Mouse (Mus musculus) hindbrain, embryonic 14.5 days (tissue): ENCODE results near the gene Gtf3c1. TPM values are rescaled to one million over a fixed set of nuclear protein-coding genes. Genes with fewer than 3 reads are reported as not detected.
"Not testable (repeated sequence)": the region's sequence is repeated elsewhere in the genome, so short reads cannot be mapped to it uniquely, and the experiment has no call there.

ENCODE experiments used
- ATAC-seq: fragments of 200-750 bp; cut with Nextera tagmentation; 2 replicates; pipeline ENCODE4 v1.8.0; 2017; ENCODE audit warnings: moderate number of reproducible peaks, mild to moderate bottlenecking, moderate TSS enrichment, moderate library complexity; ENCODE audit not compliant: low FRiP score
- DNase-seq: peaks from one replicate; pipeline ENCODE4 v3.0.0-alpha.2; 2015; ENCODE audit warnings: low spot score
- H3K27ac ChIP-seq: fragments of 300-500 bp; sonication (generic); 2 replicates; pipeline ENCODE4 v1.5.1; 2014; ENCODE audit warnings: mild to moderate bottlenecking, moderate library complexity
- H3K27me3 ChIP-seq: fragments of 300-500 bp; sonication (generic); 2 replicates; pipeline ENCODE4 v1.6.1; 2014; ENCODE audit warnings: mild to moderate bottlenecking, low read length, mixed read lengths; ENCODE audit not compliant: control insufficient read depth, insufficient read depth
- H3K36me3 ChIP-seq: fragments of 300-500 bp; sonication (generic); replicated peaks from 2 replicates; pipeline ENCODE4 v1.6.1; 2014; ENCODE audit not compliant: control insufficient read depth, insufficient read depth
- H3K4me1 ChIP-seq: fragments of 300-500 bp; sonication (generic); replicated peaks from 2 replicates; pipeline ENCODE4 v1.6.1; 2014; ENCODE audit warnings: antibody characterized with exemption, low read length, mixed read lengths; ENCODE audit not compliant: control insufficient read depth, insufficient read depth
- H3K4me2 ChIP-seq: fragments of 300-500 bp; sonication (generic); replicated peaks from 2 replicates; pipeline ENCODE4 v1.6.1; 2014; ENCODE audit warnings: mild to moderate bottlenecking, moderate library complexity
- H3K4me3 ChIP-seq: fragments of 300-500 bp; sonication (generic); replicated peaks from 2 replicates; pipeline ENCODE4 v1.5.1; 2014; ENCODE audit warnings: mild to moderate bottlenecking, low read length
- H3K9ac ChIP-seq: fragments of 300-500 bp; sonication (generic); 2 replicates; pipeline ENCODE4 v1.6.1; 2014
- H3K9me3 ChIP-seq: fragments of 300-500 bp; sonication (generic); 2 replicates; pipeline ENCODE4 v1.6.1; 2016; ENCODE audit warnings: low read length; ENCODE audit not compliant: control insufficient read depth
- WGBS: fragments of 180-500 bp; shearing (Covaris S2); extraction: QIAGEN DNeasy Blood & Tissue Kit; methylation state at CpG from one replicate; pipeline ENCODE4 v1.1.7; 2014; 5-methylcytosine and 5-hydroxymethylcytosine counted together
- polyA plus RNA-seq: library from polyadenylated mRNA; unstranded; fragments of >200 nt; fragmentation: Nextera tagmentation; extraction: Ambion mirVana; gene quantifications from 2 replicates; pipeline ENCODE4 v1.2.1, GENCODE M21; 2014

Gene Gtf3c1
- polyA plus RNA-seq, 1 experiment from 2014 or later, result 33.7 TPM

DNA sequence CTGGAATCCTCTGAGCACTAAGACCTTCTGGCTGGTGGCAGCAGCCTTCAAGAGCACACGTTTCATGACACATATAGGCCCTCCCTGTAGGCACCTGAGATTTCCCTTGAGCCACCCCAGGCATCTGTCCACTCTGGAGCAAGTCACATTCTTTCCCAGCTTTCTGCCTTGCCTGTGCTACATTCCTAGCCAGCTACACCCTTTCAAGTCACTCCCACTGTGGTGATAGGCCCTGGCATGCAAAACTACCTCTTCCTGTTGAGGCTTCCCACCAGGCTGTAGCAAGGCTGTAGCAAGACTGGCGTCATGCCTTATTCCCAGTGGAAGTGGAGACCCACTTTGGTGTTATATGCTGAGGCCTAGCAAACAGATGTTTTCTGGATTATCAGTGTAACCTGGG is 9.1 kb upstream of the Gtf3c1 start:
- Histone ChIP-seq H3K27me3 (no peaks in the 10 kb centered on the region), H3K4me1 (no peaks in the 10 kb centered on the region; the same call in 1 of the 2 replicates), H3K4me2 (no peak overlapping the region), H3K36me3 (no peaks in the 10 kb centered on the region), H3K4me3 (no peak overlapping the region), H3K27ac (no peak overlapping the region), H3K9ac (no peak overlapping the region), H3K9me3 (no peaks in the 10 kb centered on the region)
- ATAC-seq, result no peak
- WGBS, result 64% methylated on average over 2 of the region's 2 CpGs
- no peak for DNase-seq

- Histone ChIP-seq H3K4me3 (no peak overlapping the region), H3K9ac (no peak overlapping the region), H3K4me2 (no peak overlapping the region), H3K9me3 (no peaks in the 10 kb centered on the region), H3K4me1 (no peaks in the 10 kb centered on the region), H3K36me3 (no peaks in the 10 kb centered on the region), H3K27ac (no peak overlapping the region), H3K27me3 (no peaks in the 10 kb centered on the region)
- ATAC-seq, result no peak
- 90% methylated on average over 3 of the region's 3 CpGs for WGBS
- DNase-seq, result no peak
These were observed 7.2 kb upstream of the Gtf3c1 start for GRCm38 (mm10) chr7:125714803-125715202.

DNA sequence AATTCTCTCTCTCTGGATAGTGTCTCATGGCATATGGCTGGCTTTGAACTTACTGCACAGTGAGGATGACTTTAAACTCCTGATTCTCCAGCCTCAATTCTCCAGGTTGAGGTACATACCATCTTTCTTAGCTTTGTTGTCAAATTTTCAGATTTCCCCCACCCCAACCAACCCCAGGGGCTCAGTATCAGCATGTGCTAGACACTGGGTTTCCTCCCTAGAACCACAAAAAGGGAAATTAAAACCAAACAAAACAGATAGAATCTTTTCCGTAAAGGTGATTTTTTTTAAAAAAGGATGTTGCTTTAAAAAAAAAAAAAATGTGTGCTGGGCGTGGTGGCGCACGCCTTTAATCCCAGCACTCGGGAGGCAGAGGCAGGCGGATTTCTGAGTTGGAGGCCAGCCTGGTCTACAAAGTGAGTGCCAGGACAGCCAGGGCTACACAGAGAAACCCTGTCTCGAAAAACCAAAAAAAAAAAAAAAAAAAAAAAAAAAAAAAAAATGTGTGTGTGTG is 6.0 kb upstream of the Gtf3c1 start:
- not testable (repeated sequence) for H3K4me1 ChIP-seq, H3K27me3 ChIP-seq, H3K27ac ChIP-seq, ATAC-seq, DNase-seq, H3K4me2 ChIP-seq, H3K9me3 ChIP-seq, H3K36me3 ChIP-seq, H3K9ac ChIP-seq, H3K4me3 ChIP-seq
- WGBS, result 94% methylated on average over 6 of the region's 7 CpGs

- H3K4me2 ChIP-seq, result peak overlapping the region; percentile 84
- peaks cover 16% of the 10 kb centered on the region for H3K36me3 ChIP-seq
- DNase-seq, result peak; percentile 51
- H3K27ac ChIP-seq, result peak overlapping the region; percentile 73
- no peaks in the 10 kb centered on the region for H3K9me3 ChIP-seq
- no peaks in the 10 kb centered on the region for H3K27me3 ChIP-seq
- peaks cover 28% of the 10 kb centered on the region for H3K4me1 ChIP-seq
- peak overlapping the region; percentile 80 for H3K9ac ChIP-seq
- peak overlapping the region; percentile 63 for H3K4me3 ChIP-seq
- ATAC-seq, result no peak
- WGBS, result 1% methylated on average over 15 of the region's 15 CpGs
These were observed 520 bp upstream of the Gtf3c1 start for GRCm38 (mm10) chr7:125708100-125708499.

DNA sequence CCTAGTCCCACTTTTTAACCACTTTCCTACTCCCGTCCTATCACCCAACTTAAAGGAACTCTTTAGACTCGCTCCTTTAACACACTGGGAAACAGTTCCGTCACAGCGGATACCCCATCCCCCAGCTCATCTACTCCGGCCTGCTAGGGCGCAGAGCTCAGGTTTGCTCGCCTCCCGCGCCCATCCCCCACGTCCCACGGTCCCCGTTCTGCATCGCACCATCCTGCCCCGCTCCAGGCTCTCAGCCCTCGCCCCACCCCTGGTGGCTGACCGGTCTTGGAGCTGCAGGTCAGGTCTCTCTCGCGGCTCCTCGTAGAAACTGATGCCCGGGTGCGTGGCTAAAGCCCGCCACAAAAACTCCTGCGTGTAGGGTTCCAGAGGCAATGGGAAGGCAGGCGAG is 394 bp downstream of the Gtf3c1 start:
- DNase-seq (peak; percentile 59), ATAC-seq (peak; percentile 83)
- H3K9ac ChIP-seq, result peak overlapping the region; percentile 80
- peak overlapping the region; percentile 88 for H3K27ac ChIP-seq
- H3K4me1 ChIP-seq, result peaks cover 28% of the 10 kb centered on the region
- peak overlapping the region; percentile 63 for H3K4me3 ChIP-seq
- H3K36me3 ChIP-seq, result peaks cover 25% of the 10 kb centered on the region
- WGBS, result under 1% methylated on average over 24 of the region's 24 CpGs
- peak overlapping the region; percentile 84 for H3K4me2 ChIP-seq
- no peaks in the 10 kb centered on the region for H3K27me3 ChIP-seq
- H3K9me3 ChIP-seq, result no peaks in the 10 kb centered on the region

GRCm38 (mm10) chr7:125702791-125703190 is 4.8 kb downstream of the Gtf3c1 start:
- H3K4me2 ChIP-seq, result no peak overlapping the region
- H3K4me3 ChIP-seq, result no peak overlapping the region
- peaks cover 19% of the 10 kb centered on the region for H3K4me1 ChIP-seq
- H3K9me3 ChIP-seq, result peaks cover 4% of the 10 kb centered on the region; the same call in 1 of the 2 replicates
- no peak overlapping the region for H3K27ac ChIP-seq
- H3K36me3 ChIP-seq, result peaks cover 69% of the 10 kb centered on the region
- ATAC-seq (no peak), DNase-seq (no peak)
- H3K27me3 ChIP-seq, result no peaks in the 10 kb centered on the region
- 97% methylated on average over 1 of the region's 1 CpGs for WGBS
- no peak overlapping the region for H3K9ac ChIP-seq

DNA sequence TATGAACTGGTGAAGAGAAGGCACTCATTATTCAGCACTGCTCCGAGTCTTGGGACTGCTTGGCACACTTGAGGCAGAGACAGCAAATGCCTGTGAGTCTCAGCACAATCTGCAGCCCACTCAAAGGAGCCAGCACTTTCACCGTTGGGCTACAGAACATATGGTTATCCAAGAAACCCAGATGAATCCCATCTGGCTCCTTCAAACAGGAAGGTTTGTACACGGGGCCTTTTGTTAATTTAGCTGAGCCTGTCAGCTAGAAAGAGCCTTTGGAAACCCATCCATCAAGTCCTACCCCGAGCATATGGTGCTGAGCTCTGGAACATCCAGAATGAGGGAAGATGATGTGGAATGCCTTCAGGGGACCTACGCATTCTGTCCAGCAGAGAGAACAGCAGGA is 13.5 kb downstream of the Gtf3c1 start:
- no peak overlapping the region for H3K4me3 ChIP-seq
- 68% methylated on average over 5 of the region's 5 CpGs for WGBS
- H3K9ac ChIP-seq, result no peak overlapping the region
- no peak overlapping the region for H3K27ac ChIP-seq
- H3K4me1 ChIP-seq, result no peaks in the 10 kb centered on the region
- ATAC-seq (no peak), DNase-seq (peak; percentile 43)
- H3K27me3 ChIP-seq, result no peaks in the 10 kb centered on the region
- peaks cover 4% of the 10 kb centered on the region; the same call in 1 of the 2 replicates for H3K9me3 ChIP-seq
- no peak overlapping the region for H3K4me2 ChIP-seq
- peaks cover 99% of the 10 kb centered on the region for H3K36me3 ChIP-seq

- Histone ChIP-seq H3K9me3 (no peaks in the 10 kb centered on the region), H3K9ac (no peak overlapping the region), H3K27ac (no peak overlapping the region), H3K36me3 (peaks cover 89% of the 10 kb centered on the region), H3K27me3 (no peaks in the 10 kb centered on the region), H3K4me1 (no peaks in the 10 kb centered on the region), H3K4me2 (no peak overlapping the region), H3K4me3 (no peak overlapping the region)
- WGBS, result 98% methylated on average over 4 of the region's 4 CpGs
- no peak for ATAC-seq
- no peak for DNase-seq
These were observed 17.1 kb downstream of the Gtf3c1 start for GRCm38 (mm10) chr7:125690516-125690915.

- H3K4me1 ChIP-seq, result no peaks in the 10 kb centered on the region
- no peak overlapping the region for H3K9ac ChIP-seq
- no peak for ATAC-seq
These were observed 27.6 kb downstream of the Gtf3c1 start for GRCm38 (mm10) chr7:125679936-125680335.

DNA sequence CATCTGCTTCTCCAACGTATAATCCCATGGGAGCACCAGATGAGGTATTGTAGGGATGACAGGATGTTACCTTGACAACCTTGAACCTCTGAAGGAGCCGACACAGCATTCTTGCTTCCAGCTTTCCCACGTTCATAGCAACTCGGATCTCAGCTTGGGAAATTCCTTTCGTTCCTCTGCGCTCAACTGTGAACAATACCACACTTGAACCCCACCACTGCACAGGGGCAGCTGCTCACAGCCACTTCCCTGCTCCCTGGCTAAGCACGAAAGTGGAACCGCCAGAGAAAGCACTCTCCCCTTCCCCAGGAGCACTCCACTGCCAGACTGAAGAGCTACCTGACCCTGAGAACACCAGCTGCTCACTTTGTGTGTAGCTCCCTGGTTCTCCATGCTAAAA is 28.8 kb downstream of the Gtf3c1 start:
- Histone ChIP-seq H3K4me1 (no peaks in the 10 kb centered on the region), H3K4me3 (no peak overlapping the region), H3K4me2 (no peak overlapping the region), H3K36me3 (peaks cover 96% of the 10 kb centered on the region), H3K27me3 (no peaks in the 10 kb centered on the region), H3K9ac (no peak overlapping the region), H3K27ac (no peak overlapping the region; the same call in 1 of the 2 replicates), H3K9me3 (no peaks in the 10 kb centered on the region)
- ATAC-seq (peak; percentile 21; the same call in 1 of the 2 replicates), DNase-seq (peak; percentile 36)
- WGBS, result 71% methylated on average over 8 of the region's 8 CpGs

More at GRCm38 (mm10) chr7:125679936-125680335, 27.6 kb downstream of the Gtf3c1 start:
- no peaks in the 10 kb centered on the region for H3K9me3 ChIP-seq
- DNase-seq, result no peak
- H3K27me3 ChIP-seq, result no peaks in the 10 kb centered on the region
- no peak overlapping the region for H3K4me2 ChIP-seq
- H3K36me3 ChIP-seq, result peaks cover 96% of the 10 kb centered on the region
- no peak overlapping the region for H3K4me3 ChIP-seq
- 80% methylated on average over 9 of the region's 9 CpGs for WGBS
- H3K27ac ChIP-seq, result no peak overlapping the region
